Mouse (Mus musculus): ENCODE measurements around the gene Slc2a1. TPM values are rescaled to one million over a fixed set of nuclear protein-coding genes. Genes with fewer than 3 reads are reported as not detected.

Gene Slc2a1
- polyA plus RNA-seq, 1 experiment: 49.0 TPM

- TF ChIP-seq MYOG (IDR thresholded peaks at IDR 0.05; ENCODE audit: control insufficient read depth, extremely low read depth, insufficient read length) (no peak), FOSL1 (IDR thresholded peaks at IDR 0.05; ENCODE audit: insufficient read depth, low read length, poor library complexity, severe bottlenecking) (no peak), USF1 (IDR thresholded peaks at IDR 0.05; ENCODE audit: low read depth) (no peak), CEBPB (IDR thresholded peaks at IDR 0.05; ENCODE audit: low read depth) (no peak), MAX (IDR thresholded peaks at IDR 0.05) (no peak), MYOD1 (IDR thresholded peaks at IDR 0.05; ENCODE audit: control insufficient read depth, insufficient read length, low read depth) (no peak), CTCF (IDR thresholded peaks at IDR 0.05; ENCODE audit: control insufficient read depth, insufficient read depth, insufficient read length) (no peak)
- Histone ChIP-seq H3K79me2 (ENCODE audit: control insufficient read depth, insufficient read depth) (peaks cover 40% of the 10 kb centered on the region), H3K36me3 (ENCODE audit: control insufficient read depth, insufficient read depth) (peaks cover 16% of the 10 kb centered on the region), H3ac (ENCODE audit: control insufficient read depth, insufficient read length, low read depth) (no peak overlapping the region), H3K79me3 (ENCODE audit: low read depth) (peaks cover 38% of the 10 kb centered on the region), H3K27me3 (ENCODE audit: control insufficient read depth, insufficient read depth, insufficient read length) (no peaks in the 10 kb centered on the region), H3K4me3 (ENCODE audit: insufficient read depth, poor library complexity, severe bottlenecking) (no peak overlapping the region)
Observed at GRCm38 (mm10) chr4:119107867-119108266, 644 bp upstream of the Slc2a1 start.

GRCm38 (mm10) chr4:119109640-119110039, 1.1 kb downstream of the Slc2a1 start:
- Histone ChIP-seq H3K27me3 (ENCODE audit: control insufficient read depth, insufficient read depth, insufficient read length) (no peaks in the 10 kb centered on the region), H3K79me3 (ENCODE audit: low read depth) (peaks cover 56% of the 10 kb centered on the region), H3K36me3 (ENCODE audit: control insufficient read depth, insufficient read depth) (peaks cover 31% of the 10 kb centered on the region), H3ac (ENCODE audit: control insufficient read depth, insufficient read length, low read depth) (peak overlapping the region; percentile 48), H3K79me2 (ENCODE audit: control insufficient read depth, insufficient read depth) (peaks cover 57% of the 10 kb centered on the region), H3K4me3 (ENCODE audit: insufficient read depth, poor library complexity, severe bottlenecking) (peak overlapping the region; percentile 68)
- TF ChIP-seq MAX (IDR thresholded peaks at IDR 0.05) (no peak), CEBPB (IDR thresholded peaks at IDR 0.05; ENCODE audit: low read depth) (no peak), MYOG (IDR thresholded peaks at IDR 0.05; ENCODE audit: control insufficient read depth, extremely low read depth, insufficient read length) (no peak), MYOD1 (IDR thresholded peaks at IDR 0.05; ENCODE audit: control insufficient read depth, insufficient read length, low read depth) (no peak)

- peaks cover 66% of the 10 kb centered on the region for H3K79me2 ChIP-seq (ENCODE audit: control insufficient read depth, insufficient read depth)
- H3K4me3 ChIP-seq (ENCODE audit: insufficient read depth, poor library complexity, severe bottlenecking): no peak overlapping the region
- H3ac ChIP-seq (ENCODE audit: control insufficient read depth, insufficient read length, low read depth): no peak overlapping the region
- peaks cover 32% of the 10 kb centered on the region for H3K36me3 ChIP-seq (ENCODE audit: control insufficient read depth, insufficient read depth)
- H3K79me3 ChIP-seq (ENCODE audit: low read depth): peaks cover 65% of the 10 kb centered on the region
- H3K27me3 ChIP-seq (ENCODE audit: control insufficient read depth, insufficient read depth, insufficient read length): no peaks in the 10 kb centered on the region
- TF ChIP-seq CTCF (IDR thresholded peaks at IDR 0.05; ENCODE audit: control insufficient read depth, insufficient read depth, insufficient read length) (no peak), USF1 (IDR thresholded peaks at IDR 0.05; ENCODE audit: low read depth) (no peak), MYOD1 (IDR thresholded peaks at IDR 0.05; ENCODE audit: control insufficient read depth, insufficient read length, low read depth) (no peak), FOSL1 (IDR thresholded peaks at IDR 0.05; ENCODE audit: insufficient read depth, low read length, poor library complexity, severe bottlenecking) (no peak), CEBPB (IDR thresholded peaks at IDR 0.05; ENCODE audit: low read depth) (no peak)
Observed at GRCm38 (mm10) chr4:119110512-119110911, 2.0 kb downstream of the Slc2a1 start.

GRCm38 (mm10) chr4:119111410-119111809, 2.9 kb downstream of the Slc2a1 start:
- Histone ChIP-seq H3K36me3 (ENCODE audit: control insufficient read depth, insufficient read depth) (peaks cover 32% of the 10 kb centered on the region), H3K79me2 (ENCODE audit: control insufficient read depth, insufficient read depth) (peaks cover 75% of the 10 kb centered on the region), H3K79me3 (ENCODE audit: low read depth) (peaks cover 74% of the 10 kb centered on the region), H3K27me3 (ENCODE audit: control insufficient read depth, insufficient read depth, insufficient read length) (no peaks in the 10 kb centered on the region), H3K4me3 (ENCODE audit: insufficient read depth, poor library complexity, severe bottlenecking) (no peak overlapping the region), H3ac (ENCODE audit: control insufficient read depth, insufficient read length, low read depth) (no peak overlapping the region)
- TF ChIP-seq MAX (IDR thresholded peaks at IDR 0.05) (no peak), MYOD1 (IDR thresholded peaks at IDR 0.05; ENCODE audit: control insufficient read depth, insufficient read length, low read depth) (no peak)

- Histone ChIP-seq H3K79me2 (ENCODE audit: control insufficient read depth, insufficient read depth) (peaks cover 85% of the 10 kb centered on the region), H3K79me3 (ENCODE audit: low read depth) (peaks cover 83% of the 10 kb centered on the region), H3K36me3 (ENCODE audit: control insufficient read depth, insufficient read depth) (peaks cover 32% of the 10 kb centered on the region), H3K27me3 (ENCODE audit: control insufficient read depth, insufficient read depth, insufficient read length) (no peaks in the 10 kb centered on the region), H3K4me3 (ENCODE audit: insufficient read depth, poor library complexity, severe bottlenecking) (no peak overlapping the region), H3ac (ENCODE audit: control insufficient read depth, insufficient read length, low read depth) (no peak overlapping the region)
- TF ChIP-seq USF1 (IDR thresholded peaks at IDR 0.05; ENCODE audit: low read depth) (no peak), MYOG (IDR thresholded peaks at IDR 0.05; ENCODE audit: control insufficient read depth, extremely low read depth, insufficient read length) (no peak), FOSL1 (IDR thresholded peaks at IDR 0.05; ENCODE audit: insufficient read depth, low read length, poor library complexity, severe bottlenecking) (no peak), MYOD1 (IDR thresholded peaks at IDR 0.05; ENCODE audit: control insufficient read depth, insufficient read length, low read depth) (no peak), CEBPB (IDR thresholded peaks at IDR 0.05; ENCODE audit: low read depth) (no peak), CTCF (IDR thresholded peaks at IDR 0.05; ENCODE audit: control insufficient read depth, insufficient read depth, insufficient read length) (no peak), MAX (IDR thresholded peaks at IDR 0.05) (no peak)
Observed at GRCm38 (mm10) chr4:119112256-119112885, 3.9 kb downstream of the Slc2a1 start.

GRCm38 (mm10) chr4:119115611-119116070, 7.1 kb downstream of the Slc2a1 start:
- H3K79me3 ChIP-seq (ENCODE audit: low read depth): peaks cover 95% of the 10 kb centered on the region
- no peak overlapping the region for H3K4me3 ChIP-seq (ENCODE audit: insufficient read depth, poor library complexity, severe bottlenecking)
- no peak overlapping the region for H3ac ChIP-seq (ENCODE audit: control insufficient read depth, insufficient read length, low read depth)
- no peaks in the 10 kb centered on the region for H3K27me3 ChIP-seq (ENCODE audit: control insufficient read depth, insufficient read depth, insufficient read length)
- peaks cover 100% of the 10 kb centered on the region for H3K79me2 ChIP-seq (ENCODE audit: control insufficient read depth, insufficient read depth)
- H3K36me3 ChIP-seq (ENCODE audit: control insufficient read depth, insufficient read depth): peaks cover 41% of the 10 kb centered on the region
- no peak for TF ChIP-seq CEBPB (IDR thresholded peaks at IDR 0.05; ENCODE audit: low read depth)
- no peak for TF ChIP-seq MAX (IDR thresholded peaks at IDR 0.05)
- no peak for TF ChIP-seq MYOG (IDR thresholded peaks at IDR 0.05; ENCODE audit: control insufficient read depth, extremely low read depth, insufficient read length)
- TF ChIP-seq USF1 (IDR thresholded peaks at IDR 0.05; ENCODE audit: low read depth): no peak
- TF ChIP-seq FOSL1 (IDR thresholded peaks at IDR 0.05; ENCODE audit: insufficient read depth, low read length, poor library complexity, severe bottlenecking): no peak
- no peak for TF ChIP-seq CTCF (IDR thresholded peaks at IDR 0.05; ENCODE audit: control insufficient read depth, insufficient read depth, insufficient read length)
- no peak for TF ChIP-seq MYOD1 (IDR thresholded peaks at IDR 0.05; ENCODE audit: control insufficient read depth, insufficient read length, low read depth)

All from C2C12 (cell line).